Mouse (Mus musculus) macrophage (primary cell): ENCODE measurements around the gene Ddx39. TPM values are rescaled to one million over a fixed set of nuclear protein-coding genes. Genes with fewer than 3 reads are reported as not detected.

ENCODE experiments used
- H3K27ac ChIP-seq: fragments of 350-480 bp; formaldehyde crosslinking; 2 replicates; pipeline ENCODE4 v1.9.0; 2021
- H3K36me3 ChIP-seq: fragments of 350-480 bp; formaldehyde crosslinking; 2 replicates; pipeline ENCODE4 v1.9.0; 2021; ENCODE audit errors: inconsistent target
- H3K4me3 ChIP-seq: fragments of 350-480 bp; formaldehyde crosslinking; 2 replicates; pipeline ENCODE4 v1.9.0; 2021; ENCODE audit errors: inconsistent target
- H3K79me2 ChIP-seq: fragments of 350-480 bp; formaldehyde crosslinking; 2 replicates; pipeline ENCODE4 v1.9.0; 2021; ENCODE audit errors: inconsistent target
- WGBS: methylation state at CpG from one replicate; pipeline ENCODE4 v1.1.7; 2026; ENCODE audit warnings: inconsistent platforms; ENCODE audit not compliant: missing documents; 5-methylcytosine and 5-hydroxymethylcytosine counted together
- polyA plus RNA-seq: library from polyadenylated mRNA; stranded (reverse); fragments of 250-400 nt; gene quantifications from 3 replicates; pipeline ENCODE4 v1.2.4, GENCODE M21; 2018; ENCODE audit warnings: inconsistent platforms

Ddx39 gene
- polyA plus RNA-seq, 1 experiment from 2014 or later = 12.5 TPM

DNA sequence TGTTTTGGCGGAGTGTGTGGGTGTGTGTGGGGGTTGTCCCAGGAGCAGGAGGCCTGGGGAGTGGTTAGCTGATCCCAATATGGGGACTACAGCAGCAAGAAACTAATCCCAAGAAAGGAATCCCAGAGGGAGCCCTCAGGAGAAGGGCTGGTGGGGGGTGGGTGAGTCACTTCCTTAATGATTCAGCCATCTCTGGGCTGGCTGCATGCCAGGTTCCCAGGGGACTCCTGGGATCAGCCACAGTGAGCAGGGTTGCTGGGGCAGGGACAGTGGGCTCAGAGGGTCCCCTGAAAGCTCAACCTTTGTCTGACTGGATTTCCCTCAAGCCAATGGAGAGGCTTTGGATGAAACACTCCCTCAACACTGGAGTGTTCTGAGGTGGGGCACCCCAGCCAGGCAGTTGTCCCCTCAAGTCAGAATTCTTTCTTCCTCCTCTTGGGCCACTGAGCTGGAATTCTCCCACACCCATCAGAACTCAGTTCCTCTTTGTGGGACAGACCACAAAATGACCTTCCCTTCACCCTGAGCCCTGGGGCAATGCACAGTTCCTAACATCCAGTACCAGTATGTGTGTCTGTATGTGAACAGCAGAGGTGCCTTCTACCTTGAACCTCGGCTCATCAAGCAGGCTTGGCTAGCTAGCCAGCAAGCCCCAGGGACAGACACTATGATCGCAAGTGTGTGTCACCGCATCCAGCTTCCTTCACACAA is 23.0 kb downstream of the Ddx39 start:
- Histone ChIP-seq H3K27ac (peak overlapping the region; percentile 71), H3K36me3 (peaks cover 12% of the 10 kb centered on the region; the same call in 1 of the 2 replicates), H3K79me2 (peaks cover 69% of the 10 kb centered on the region; the same call in 1 of the 2 replicates), H3K4me3 (no peak overlapping the region)
- WGBS = 22% methylated on average over 4 of the region's 4 CpGs

DNA sequence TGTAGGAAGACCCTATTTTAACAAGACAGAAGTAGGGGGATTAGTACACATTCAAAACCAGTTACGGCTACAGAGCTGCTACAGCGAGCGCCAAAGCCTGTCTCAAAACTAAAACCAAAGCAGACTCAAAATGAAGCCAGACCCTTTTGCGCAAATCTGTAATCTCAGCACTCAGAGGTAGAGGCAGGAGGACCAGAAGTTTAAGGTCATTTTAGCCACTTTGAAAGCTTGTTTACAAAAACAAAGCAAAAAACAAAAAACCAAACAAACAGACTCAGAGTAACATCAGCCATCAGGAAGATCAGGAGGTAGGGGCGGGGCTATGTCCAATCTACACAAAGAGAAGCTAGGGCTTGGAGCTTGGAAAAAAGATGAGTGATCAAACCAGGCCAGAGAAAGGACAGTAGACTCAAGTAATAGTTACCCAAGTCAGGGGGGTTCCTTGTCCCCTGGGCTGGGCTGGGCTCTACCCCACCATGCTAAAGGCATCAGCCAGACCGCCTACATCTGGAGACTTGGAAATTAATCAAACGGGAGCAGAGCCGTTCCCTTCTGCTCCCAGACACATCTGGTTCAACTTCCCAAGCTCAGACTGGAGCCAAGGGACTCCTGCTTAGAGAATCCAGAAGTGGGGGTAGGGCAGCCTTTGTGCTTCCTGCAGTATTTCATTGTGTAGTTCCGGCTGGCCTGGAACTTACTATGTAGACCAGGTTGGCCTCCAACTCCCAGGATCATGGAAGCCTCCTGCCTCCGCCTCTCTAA is 24.2 kb downstream of the Ddx39 start:
- peaks cover 62% of the 10 kb centered on the region; the same call in 1 of the 2 replicates for H3K79me2 ChIP-seq
- no peak overlapping the region for H3K27ac ChIP-seq
- WGBS = 85% methylated on average over 10 of the region's 10 CpGs
- H3K36me3 ChIP-seq = peaks cover 2% of the 10 kb centered on the region; the same call in 1 of the 2 replicates
- H3K4me3 ChIP-seq = no peak overlapping the region

DNA sequence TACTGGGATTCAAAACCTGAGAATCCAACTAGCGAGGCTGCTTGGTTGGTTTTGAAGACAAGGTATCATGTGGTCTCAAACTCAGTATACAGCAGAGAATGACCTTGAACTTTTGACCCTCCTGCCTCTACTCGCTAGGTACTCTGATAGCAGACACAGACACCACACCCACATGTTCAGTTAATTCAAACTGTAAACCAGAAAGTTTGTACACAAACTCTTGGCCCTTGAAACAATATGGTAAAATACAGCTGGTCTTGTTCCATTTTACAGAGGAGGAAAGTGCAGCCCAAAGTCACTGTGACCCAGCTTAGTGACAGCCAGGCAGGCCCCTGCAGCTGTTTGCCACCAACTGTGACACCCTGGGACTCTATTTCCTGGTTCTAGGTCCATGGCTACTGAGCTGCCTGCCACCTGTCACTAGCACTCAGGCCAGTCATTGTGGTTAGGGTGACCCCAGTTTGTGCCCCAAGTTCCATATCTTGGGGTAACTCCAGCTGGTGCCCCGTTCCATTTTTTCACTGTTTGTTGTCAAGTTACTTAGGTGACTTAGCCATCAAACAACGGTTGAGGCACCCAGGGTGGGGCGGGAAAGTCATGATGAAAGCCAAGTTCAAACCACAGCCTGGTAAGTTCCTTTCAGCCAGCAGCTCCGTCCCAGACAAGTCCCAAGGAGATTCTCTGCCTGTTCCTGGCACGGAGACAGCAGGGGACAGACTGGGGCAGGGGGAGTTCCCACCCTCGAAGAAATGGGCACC is 24.9 kb downstream of the Ddx39 start:
- H3K79me2 ChIP-seq = peaks cover 55% of the 10 kb centered on the region; the same call in 1 of the 2 replicates
- WGBS = 39% methylated on average over 8 of the region's 8 CpGs
- peak overlapping the region; percentile 45 for H3K4me3 ChIP-seq
- H3K36me3 ChIP-seq = no peaks in the 10 kb centered on the region
- 0 out of 2 replicates have a peak overlapping the region, but pooled peaks have one; percentile 40 for H3K27ac ChIP-seq

DNA sequence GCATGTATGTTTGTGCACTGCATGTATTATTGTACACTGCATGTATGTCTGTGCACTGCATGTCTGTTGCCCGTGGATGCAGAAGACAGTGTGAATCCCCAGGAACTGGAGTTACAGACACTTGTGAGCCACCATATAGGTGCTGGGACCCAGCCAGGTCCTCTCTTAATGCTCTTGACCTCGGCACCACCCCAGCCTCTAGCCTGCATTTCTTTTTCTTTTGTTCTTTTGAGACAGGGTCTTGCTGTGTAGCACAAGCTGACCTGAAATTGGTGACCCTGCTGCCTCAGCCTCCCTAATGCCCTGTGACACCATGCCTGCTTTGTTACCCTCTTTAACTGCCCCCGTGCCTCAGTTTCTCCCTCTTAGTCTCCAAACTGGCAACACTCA is 25.6 kb downstream of the Ddx39 start:
- H3K27ac ChIP-seq = peak overlapping the region; percentile 40
- H3K79me2 ChIP-seq = peaks cover 48% of the 10 kb centered on the region; the same call in 1 of the 2 replicates
- peak overlapping the region; percentile 45 for H3K4me3 ChIP-seq
- 16% methylated on average over 3 of the region's 3 CpGs for whole genome bisulfite sequencing
- H3K36me3 ChIP-seq = no peaks in the 10 kb centered on the region

DNA sequence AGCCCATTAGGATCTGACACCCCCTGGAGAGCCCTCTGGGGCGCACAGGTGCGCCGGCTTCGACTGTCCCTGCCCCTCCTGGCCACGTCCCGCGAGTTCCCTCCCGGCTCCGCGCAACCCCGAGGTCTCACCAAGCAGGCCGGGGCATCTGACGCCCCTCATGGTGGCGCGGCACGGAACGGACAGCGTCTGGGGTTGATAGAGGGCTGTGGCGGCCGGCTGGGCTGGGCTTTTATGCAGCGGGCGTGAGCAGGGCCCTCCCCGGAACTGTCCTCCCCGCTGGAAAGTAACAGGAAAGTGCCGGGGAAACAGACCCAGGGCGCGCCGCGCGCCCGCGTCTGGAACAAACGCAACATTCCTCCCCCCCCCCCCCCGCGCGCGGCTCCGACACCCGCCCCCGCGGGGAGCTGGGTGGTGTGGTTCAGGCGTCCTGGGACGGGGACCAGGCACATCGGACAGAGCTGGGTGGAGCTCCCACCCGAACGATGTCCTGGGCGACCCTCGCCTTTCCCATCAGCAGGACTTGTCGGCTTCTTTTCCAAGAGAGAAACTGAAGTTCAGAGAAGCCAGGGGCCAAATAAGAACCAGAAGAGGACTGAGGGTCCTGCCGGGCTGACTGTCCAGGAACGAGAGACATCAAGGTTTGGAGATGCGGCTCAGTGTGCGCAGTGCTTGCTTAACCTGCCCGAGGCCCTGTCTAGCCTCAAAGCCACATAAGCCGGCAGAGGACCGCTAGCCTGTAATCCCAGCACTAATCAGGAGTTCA is 26.2 kb downstream of the Ddx39 start, which contains the start of gene Adgre5:
Adgre5 (minus strand) TSS at position 351 of the 766 bp plus-strand sequence.
- Histone ChIP-seq H3K4me3 (peak within 1 kb of the TSS; percentile 45), H3K27ac (peak within 1 kb of the TSS; percentile 70), H3K79me2 (peaks cover 42% of the 10 kb centered on the region; the same call in 1 of the 2 replicates), H3K36me3 (no peaks in the 10 kb centered on the region)
- WGBS = 11% methylated on average over 43 of the region's 56 CpGs

DNA sequence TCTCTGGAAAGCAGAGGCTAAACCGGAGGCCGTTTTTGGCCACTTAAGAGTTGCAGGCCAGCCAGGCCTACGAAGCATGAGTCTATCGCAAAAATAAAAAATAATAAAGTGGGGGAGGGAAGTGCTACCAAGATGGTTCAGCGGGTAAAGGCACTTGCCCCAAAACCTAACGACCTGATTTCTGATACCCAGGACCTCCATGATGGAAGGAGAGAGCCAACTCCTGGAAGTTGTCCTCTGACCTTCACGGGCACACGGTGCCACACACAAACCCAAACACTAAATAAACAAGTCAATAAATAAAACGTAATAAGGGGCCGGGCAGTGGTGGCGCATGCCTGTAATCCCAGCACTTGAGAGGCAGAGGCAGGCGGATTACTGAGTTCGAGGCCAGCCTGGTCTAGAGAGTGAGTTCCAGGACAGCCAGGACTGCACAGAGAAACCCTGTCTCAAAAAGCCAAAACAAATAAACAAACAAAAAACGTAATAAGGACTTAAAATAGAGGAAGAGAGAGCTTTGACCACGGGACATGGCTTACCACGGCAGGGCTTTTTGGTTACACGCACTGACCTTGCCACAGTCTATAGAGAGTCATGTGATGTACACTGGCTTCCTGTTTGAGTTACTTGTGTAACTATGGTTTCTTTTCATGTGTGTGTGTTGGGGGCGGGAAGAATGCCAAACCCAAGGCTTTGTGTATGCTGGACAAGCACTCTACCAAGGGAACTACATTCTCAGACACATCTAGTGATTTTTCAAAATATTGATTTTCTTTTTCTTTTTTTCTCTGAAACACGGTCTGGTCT is 27.1 kb downstream of the Ddx39 start:
- H3K27ac ChIP-seq = peak overlapping the region; percentile 70
- no peaks in the 10 kb centered on the region for H3K36me3 ChIP-seq
- peaks cover 33% of the 10 kb centered on the region; the same call in 1 of the 2 replicates for H3K79me2 ChIP-seq
- peak overlapping the region; percentile 33 for H3K4me3 ChIP-seq
- WGBS = 59% methylated on average over 19 of the region's 19 CpGs

DNA sequence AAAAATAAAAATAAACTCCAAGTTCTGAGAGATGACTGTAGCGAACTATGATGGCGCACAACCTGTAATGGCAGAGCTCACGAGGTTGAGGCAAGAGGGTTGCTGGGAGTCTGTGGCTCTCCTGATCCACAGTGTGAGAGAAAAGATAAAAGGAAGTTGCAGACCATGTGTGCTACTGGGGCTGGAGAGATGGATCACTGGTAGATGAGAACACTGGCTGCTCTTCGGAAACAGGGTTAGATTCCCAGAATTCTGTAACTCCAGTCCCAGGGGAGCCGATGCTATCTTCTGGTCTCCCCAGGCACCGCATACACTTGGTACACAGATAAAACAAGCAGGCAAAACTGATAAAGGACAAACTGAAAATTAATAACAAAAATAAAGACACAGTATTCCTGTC is 28.0 kb downstream of the Ddx39 start:
- Histone ChIP-seq H3K36me3 (no peaks in the 10 kb centered on the region), H3K27ac (peak overlapping the region; percentile 70), H3K79me2 (peaks cover 26% of the 10 kb centered on the region; the same call in 1 of the 2 replicates), H3K4me3 (no peak overlapping the region)
- 93% methylated on average over 6 of the region's 6 CpGs for WGBS

DNA sequence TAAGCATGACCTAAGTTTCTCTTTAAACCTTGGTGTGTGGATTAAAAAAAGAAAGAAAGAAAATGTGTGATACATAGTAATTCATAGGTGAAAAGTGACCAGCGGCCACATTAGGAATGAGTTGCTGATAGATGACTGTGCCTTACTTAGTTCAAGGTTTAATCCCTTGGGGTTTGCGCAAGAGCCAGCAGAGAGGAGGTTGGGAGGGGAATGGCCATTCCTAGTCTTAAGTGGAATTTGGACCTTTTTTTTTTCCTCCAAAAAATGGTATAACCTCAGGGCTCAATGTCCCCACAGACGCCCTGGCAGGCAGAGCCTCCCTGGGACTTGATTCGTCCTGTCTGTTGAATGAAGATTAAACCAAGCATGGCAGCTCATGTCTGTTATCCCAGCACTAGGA is 29.1 kb downstream of the Ddx39 start:
- H3K36me3 ChIP-seq = no peaks in the 10 kb centered on the region
- H3K27ac ChIP-seq = no peak overlapping the region
- WGBS = 99% methylated on average over 4 of the region's 4 CpGs
- no peak overlapping the region for H3K4me3 ChIP-seq
- peaks cover 18% of the 10 kb centered on the region; the same call in 1 of the 2 replicates for H3K79me2 ChIP-seq

DNA sequence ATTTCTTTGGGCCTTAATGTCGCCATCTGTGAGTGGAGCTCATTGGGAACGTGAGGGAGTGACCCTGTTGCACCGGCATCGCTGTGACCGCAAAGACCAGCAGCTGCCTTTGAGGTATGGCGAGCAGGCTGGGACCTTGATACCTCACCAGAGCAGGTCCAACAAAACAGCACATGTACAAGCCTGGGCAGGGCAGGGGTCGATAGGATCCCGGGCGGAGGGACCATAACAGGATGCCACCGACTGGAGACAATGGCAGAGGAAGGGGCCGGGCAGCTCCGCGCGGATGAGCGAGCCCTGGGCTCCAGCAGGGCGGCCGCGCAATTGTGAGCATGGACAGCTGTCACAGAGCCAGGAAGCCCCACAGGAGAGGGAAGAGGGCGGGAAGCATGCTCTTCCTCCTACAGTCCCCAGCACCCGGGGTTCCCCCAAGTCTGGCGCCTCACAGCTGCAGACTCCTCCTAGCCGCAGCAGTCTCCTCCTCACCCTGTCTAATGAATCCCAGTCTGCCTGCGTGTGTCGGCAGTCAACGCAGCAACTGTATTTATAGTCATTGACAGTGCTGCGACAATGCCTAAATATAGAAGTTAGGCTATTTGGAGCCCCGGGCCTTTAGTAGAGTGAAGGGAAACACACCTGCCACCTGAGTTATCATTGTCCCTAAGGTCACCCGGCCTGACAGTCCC is 32.8 kb downstream of the Ddx39 start:
- H3K79me2 ChIP-seq = no peaks in the 10 kb centered on the region
- WGBS = 2% methylated on average over 28 of the region's 28 CpGs
- no peaks in the 10 kb centered on the region for H3K36me3 ChIP-seq
- H3K4me3 ChIP-seq = no peak overlapping the region; the same call in 1 of the 2 replicates
- peak overlapping the region; percentile 59 for H3K27ac ChIP-seq

DNA sequence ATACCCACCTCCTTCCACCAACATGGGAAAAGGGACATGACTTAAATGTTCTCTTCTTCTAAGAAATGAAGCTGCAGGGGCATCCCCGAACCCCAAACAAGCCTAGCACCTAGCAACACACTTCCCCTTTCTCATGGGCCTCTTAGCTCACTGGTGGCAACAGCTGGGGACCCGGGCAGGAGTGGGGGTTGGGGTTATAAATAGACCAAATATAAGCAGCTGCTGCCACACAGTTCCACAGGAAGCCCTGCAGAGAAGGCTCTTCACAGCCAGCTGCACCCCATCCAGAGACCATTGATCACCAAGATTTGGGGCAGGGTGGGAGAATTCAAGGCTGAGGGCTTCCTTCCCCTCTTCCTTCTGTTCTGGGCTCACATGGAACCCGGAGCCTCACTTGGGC is 33.7 kb downstream of the Ddx39 start:
- no peaks in the 10 kb centered on the region for H3K36me3 ChIP-seq
- H3K27ac ChIP-seq = peak overlapping the region; percentile 59
- WGBS = 0% methylated on average over 3 of the region's 3 CpGs
- H3K4me3 ChIP-seq = no peak overlapping the region
- no peaks in the 10 kb centered on the region for H3K79me2 ChIP-seq

DNA sequence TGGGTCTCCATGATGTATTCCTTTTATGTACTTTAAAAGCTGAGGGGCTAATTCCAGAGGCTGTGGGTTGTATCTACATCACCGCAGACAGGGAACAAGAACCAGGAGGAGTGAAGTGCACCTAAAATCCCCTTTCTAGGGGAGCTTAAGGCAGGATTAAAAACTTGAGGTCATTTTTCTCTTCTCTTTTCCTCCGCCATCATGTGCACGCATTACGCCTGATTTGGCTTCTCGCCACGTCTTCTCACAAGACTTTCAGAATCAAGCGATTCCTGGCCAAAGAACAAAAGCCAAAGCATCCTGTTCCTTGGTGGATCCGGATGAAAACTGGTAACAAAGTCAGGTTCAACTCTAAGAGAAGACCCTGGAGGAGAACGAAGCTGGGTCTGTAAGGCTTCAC is 34.3 kb downstream of the Ddx39 start:
- no peak overlapping the region for H3K4me3 ChIP-seq
- WGBS = 40% methylated on average over 9 of the region's 9 CpGs
- peak overlapping the region; percentile 59 for H3K27ac ChIP-seq
- H3K79me2 ChIP-seq = no peaks in the 10 kb centered on the region
- no peaks in the 10 kb centered on the region for H3K36me3 ChIP-seq

DNA sequence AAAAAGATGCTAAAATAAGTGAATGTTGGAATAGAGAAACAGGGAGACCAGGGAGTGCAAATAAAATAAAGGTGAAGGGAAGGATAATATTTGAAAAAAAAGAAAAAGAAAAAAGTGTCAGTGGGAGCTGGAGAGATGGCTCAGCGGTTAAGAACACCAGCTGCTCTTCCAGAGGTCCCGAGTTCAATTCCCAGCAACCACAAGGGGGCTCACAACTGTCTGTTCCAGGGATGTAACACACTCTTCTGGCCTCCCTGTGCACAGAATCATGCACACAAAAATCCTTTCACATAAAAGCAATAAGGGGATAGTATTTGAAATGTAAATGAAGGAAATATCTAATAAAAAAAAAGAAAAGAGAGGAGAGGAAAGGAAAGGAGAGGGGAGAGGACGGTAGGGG is 39.2 kb downstream of the Ddx39 start:
- Histone ChIP-seq H3K36me3 (no peaks in the 10 kb centered on the region), H3K79me2 (no peaks in the 10 kb centered on the region), H3K4me3 (no peak overlapping the region), H3K27ac (no peak overlapping the region)
- 88% methylated on average over 2 of the region's 3 CpGs for WGBS

DNA sequence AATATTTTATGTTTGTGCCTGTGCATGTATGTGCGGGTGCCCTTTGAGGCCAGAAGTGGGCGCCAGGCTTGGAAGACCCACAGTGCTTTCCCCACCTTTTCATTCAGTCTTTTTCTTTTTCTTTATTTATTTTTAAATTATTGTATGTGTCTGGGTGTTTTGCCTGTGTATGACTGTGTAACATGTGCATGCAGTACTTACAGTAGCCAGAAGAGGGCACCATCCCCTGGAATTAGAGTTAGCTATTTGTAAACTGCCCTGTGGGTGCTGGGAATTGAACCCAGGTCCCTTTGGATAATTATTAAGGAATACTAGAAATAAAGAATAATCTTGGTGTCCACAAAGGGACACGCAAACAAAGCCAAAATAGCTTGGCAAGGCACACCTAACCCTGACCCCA is 41.3 kb downstream of the Ddx39 start:
- H3K36me3 ChIP-seq = no peaks in the 10 kb centered on the region
- H3K4me3 ChIP-seq = no peak overlapping the region
- H3K79me2 ChIP-seq = no peaks in the 10 kb centered on the region
- H3K27ac ChIP-seq = no peak overlapping the region
- WGBS = 94% methylated on average over 3 of the region's 3 CpGs
